Mouse (Mus musculus) bone marrow macrophage, adult 2 months (primary cell): ENCODE measurements at regions not wholly inside any gene's neighbourhood (a gene's known extent, or its start where the extent isn't known, plus 50 kb on each side); places are given as distances from the start of the nearest gene placed in this dataset.

ENCODE experiments used
- CTCF ChIP-seq: IDR thresholded peaks from 2 replicates; pipeline ENCODE4 v1.5.1; 2012; ENCODE audit warnings: low read depth, mild to moderate bottlenecking, low read length, moderate library complexity
- POLR2A ChIP-seq: IDR thresholded peaks from 2 replicates; pipeline ENCODE4 v1.6.1; 2012; ENCODE audit warnings: mild to moderate bottlenecking, low read depth, low read length, borderline replicate concordance

GRCm38 (mm10) chr13:97650191-97650590 lies 110.2 kb downstream of the Gm10260 start:
- TF ChIP-seq CTCF (no peak), POLR2A (no peak)
